Mouse (Mus musculus) mouse embryonic stem cell (cell line): Measurements from ENCODE around the gene Tanc1.

Source experiments
- in situ Hi-C, 2 experiments: fragments of 300-500 bp; cut with MboI; formaldehyde crosslinking; loops; 1 replicate in 1 of 2; 3 replicates in 1 of 2; pipeline ENCODE4 v1.14.3; 2019 to 2020; ENCODE audit warnings: low sequenced_read_pairs in 2 of 2, low pct_unique_long_range_greater_than_20kb in 1 of 2, mixed read lengths in 1 of 2; ENCODE audit not compliant: unreplicated experiment in 1 of 2

Gene Tanc1

DNA sequence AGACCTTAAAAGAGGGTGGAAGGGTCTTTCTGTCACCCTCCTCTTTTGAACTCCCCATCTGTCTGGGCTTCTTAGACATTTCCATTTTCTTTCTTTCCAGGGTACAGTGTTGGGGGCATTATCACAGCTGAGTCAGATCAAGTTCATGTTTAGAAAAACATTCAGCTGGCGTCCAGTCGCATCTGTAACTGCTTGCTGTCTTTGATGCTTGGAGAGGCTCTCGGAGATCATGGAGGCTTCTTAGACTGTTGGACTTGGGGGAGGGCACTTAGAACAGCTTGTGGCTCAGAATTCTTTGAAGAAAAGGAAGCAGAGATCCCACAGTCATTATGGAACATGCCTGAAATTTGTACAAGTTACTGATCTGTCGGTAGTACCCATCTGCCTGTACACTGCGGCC is 121.6 kb downstream of the Tanc1 start:
- in situ Hi-C loops: no loop called here

DNA sequence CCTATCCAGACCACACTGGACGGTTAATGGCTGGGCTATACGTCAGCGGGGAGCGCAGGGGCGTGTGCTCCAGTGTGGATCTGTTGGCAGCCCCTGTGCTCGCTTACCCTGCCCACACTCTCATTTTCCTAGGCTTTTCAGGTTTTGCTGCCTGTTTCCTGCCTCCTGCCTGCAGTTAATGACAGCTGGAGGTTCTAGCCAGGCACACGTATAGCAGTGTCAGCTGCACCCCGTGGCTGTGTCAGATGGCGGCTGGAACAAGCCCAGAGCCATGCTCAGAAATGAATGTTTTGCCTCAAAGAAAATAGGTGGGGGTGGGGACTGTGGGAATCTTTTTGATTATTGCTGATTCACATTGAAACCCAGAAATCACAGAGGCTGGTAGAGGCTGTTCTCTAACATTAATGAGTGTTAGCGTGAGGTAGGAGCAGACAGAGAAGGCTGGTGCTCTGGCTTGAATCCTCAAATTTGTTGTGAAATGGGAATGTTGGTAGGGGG is 124.6 kb downstream of the Tanc1 start:
- in situ Hi-C loops: no loop called here

DNA sequence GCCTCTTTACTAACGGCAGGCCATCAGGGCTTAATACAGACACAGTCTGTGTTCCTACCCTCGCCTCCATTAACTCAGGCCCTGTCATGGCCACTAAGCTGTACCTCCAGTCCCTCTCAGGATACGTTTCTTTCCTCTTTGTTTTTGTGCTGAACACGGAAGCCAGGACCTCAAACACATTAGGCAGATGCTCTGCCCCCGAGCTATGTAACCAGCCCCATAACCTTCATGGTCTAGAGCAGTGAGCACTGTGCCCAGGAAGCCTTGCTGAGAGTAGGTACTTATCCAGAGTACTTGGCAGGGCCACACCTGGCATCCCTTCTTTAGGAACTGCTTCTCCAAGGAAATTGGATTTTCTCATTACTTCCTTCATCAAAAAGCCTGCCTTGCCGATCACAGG is 125.5 kb downstream of the Tanc1 start:
- in situ Hi-C loops: no loop called here

DNA sequence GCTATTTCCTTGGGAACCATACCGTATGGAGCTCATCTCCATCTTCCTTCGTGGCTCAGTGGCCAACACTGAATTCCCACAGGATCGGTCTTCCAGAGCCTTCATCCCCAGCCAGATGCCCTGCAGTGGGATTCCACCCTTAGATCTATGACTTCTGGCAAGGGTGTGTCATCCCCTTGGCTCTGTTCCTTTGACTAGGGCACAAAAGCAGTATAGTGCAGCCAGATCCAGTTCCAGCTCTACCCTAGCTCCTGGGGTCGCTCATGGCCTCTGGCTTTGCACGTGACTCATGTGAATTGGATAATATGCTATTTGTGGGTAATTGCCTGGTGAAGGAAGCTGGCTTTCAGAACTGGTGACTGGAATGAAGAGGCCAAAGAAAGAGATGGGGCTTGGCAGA is 126.5 kb downstream of the Tanc1 start:
- in situ Hi-C loops: no loop called here

DNA sequence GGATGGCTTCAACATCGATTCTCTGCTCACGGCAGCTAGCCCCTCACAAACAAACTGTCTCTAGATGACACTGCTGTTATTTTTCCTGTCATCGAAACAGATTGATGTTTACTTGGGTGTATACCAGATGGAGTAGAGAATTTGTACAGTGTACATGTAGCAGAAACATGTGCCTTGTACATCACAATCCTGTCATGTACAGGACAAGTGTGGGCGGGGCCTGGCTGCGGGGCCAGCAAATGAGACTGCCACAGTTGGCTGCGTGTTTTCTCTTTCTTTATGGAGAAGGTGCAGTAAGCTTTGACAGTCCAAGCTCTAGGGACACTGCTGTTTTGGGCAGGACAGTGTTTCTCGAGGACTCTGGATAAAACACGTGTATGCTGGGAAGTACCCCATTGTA is 127.2 kb downstream of the Tanc1 start:
- in situ Hi-C loops: no loop called here

DNA sequence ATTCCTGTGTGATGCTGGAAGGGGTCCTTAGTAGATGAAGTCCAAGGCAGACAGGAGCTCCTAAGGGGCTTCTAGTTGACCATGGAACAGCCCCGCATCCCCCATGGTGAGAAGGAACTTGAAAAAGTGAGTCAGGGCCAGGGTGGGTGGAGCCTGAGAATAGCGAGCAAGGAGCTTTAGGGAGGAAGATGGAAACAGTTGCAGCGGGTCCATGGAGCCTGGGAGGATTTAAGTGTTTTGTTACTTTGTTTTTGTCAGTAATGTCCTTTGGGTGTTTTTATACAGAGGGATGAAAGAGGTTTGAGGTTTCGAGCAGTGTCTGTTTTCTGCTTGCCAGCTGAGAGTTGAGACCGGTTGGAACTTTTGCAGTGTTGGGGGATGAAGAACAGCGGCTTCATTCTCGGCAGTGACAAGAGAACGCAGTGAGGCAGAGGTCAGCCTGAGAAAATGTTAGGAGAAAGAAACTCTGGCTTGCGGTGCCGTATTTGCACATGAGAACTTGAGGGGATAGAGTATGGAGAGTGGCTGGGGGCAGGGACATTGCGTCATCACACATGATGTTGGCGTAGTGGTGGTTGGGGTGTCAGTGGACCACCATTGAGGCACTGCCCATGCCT is 130.8 kb downstream of the Tanc1 start:
- in situ Hi-C loops: no loop called here

DNA sequence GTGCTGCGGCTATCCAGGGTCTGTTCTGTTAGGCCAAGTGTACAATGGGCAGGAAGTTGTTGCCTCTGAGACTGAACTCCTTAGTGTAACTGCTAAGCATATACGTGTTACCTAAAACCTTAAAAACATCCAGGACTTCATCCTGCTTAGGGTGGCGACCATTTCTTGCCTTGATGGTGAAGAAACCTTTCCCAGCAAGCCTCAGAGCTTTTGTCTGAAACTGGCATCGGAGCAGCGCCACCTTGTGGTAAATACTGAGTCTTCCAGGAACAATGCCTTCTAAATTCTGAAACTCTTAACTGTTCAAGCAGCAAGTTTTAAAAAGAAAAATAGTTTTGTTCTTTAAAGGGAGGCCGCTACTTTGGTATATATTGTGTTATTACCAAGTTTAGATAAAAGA is 133.6 kb downstream of the Tanc1 start:
- in situ Hi-C loops: no loop called here

DNA sequence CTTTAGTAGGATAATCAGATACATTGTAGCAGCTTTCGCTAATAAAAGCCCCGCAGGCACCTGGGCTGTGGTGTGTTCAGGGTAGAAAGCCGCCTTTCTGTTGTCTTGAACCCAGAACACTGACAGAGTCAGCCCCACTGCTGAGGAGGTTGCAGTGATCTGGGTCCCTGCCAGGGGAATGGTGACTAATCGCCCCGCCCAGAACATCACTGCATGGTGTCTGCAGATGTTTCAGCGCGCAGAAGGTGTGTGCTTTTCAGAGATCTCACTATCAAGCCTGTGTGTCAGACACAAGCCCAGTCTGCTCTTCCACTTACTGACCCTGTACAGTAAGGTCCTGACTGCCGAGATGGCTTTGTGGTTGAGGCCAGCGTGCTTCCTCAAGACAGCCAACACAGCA is 134.2 kb downstream of the Tanc1 start:
- in situ Hi-C loops: no loop called here

DNA sequence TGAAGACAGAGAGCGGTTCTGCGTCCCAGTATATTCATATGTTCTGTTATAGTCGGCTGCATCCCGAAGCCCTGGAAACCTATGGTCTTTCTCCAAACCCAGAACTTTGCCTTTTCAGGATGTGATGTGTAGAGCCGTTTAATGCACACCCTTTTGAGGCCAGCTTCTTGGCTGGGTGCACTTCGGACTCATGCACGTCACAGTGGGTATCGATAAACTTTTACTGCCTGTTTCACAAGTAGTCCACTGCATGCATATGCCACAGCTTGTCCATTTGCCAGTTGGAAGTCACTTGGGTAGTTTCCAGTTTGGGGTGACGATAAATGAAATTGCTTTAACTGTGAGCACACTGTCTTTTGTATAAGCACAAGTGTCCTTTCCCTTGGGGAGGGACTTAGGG is 135.9 kb downstream of the Tanc1 start:
- in situ Hi-C loops: no loop called here

DNA sequence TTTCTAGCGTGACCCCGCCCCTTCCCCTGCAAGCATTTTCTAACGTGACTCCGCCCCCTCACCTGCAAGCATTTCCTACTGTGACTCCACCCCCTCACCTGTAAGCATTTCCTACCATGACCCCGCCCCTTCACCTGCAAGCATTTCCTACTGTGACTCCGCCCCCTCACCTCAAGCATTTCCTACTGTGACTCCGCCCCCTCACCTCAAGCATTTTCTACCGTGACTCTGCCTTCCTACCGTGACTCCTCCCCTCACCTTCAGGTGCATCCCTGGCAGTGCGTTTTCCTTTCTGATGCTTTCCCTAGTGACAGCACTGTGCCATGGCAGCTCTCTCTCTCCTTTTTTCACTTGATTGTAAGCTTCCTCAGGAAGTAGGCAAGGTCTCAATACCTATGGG is 137.5 kb downstream of the Tanc1 start:
- in situ Hi-C loops: no loop called here

DNA sequence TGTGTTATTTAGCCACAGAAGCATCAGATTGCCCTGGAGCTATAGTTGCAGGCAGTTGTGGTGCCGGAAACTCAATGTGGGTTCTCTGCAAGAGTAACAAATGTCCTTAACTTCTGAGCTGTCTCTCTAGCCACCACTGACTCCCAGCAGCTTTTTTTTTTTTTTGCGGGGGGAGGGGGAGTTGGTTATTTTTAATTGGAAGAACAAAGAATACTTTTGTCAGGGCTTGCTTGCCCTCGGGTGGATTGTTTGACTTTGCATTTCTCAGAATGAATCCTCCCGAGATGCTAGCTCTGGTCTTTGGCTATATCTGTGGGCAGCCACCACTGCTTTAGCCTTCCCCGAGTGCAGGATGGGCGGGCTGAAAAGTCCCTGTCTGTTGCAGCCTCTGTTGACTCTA is 139.3 kb downstream of the Tanc1 start:
- in situ Hi-C loops: no loop called here

DNA sequence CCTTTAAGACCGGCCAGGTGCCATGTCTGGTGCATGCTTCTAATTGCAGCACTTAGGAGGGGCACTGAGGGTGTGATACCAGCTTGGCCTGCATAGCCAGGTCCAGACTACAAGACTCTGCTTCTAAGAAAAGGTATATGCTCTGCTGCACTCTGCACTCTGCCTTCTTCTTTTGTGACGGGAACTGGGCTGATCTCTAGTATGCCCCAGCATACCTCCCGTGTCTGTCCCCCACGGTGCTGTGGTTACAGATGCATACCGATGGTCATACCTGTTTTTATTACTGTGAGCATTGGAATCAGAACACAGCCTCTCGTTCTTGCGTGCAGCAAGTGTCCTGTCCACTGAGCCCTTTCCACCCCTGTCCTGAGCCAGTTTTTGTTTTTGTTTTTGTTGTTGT is 140.3 kb downstream of the Tanc1 start:
- in situ Hi-C loops: no loop called here

DNA sequence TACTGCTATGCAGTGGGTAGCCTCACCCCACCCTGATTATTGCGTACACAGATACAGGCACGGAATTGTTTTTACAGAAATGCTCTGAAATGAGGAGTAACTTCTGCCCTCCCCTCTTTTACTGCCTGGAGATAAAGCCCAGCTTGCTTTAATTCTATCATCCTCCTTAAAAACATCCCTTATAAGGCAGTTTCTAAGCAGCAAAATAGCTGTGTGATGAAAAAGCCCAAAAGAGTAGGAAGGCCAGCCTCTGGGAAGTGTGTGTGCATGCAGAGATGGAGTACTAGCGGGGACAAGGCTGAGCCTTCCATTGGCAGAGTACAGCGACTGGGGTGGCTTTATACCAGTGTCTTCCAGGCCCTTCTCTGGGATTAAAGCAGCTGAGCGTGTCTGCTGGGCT is 140.9 kb downstream of the Tanc1 start:
- in situ Hi-C loops: no loop called here

DNA sequence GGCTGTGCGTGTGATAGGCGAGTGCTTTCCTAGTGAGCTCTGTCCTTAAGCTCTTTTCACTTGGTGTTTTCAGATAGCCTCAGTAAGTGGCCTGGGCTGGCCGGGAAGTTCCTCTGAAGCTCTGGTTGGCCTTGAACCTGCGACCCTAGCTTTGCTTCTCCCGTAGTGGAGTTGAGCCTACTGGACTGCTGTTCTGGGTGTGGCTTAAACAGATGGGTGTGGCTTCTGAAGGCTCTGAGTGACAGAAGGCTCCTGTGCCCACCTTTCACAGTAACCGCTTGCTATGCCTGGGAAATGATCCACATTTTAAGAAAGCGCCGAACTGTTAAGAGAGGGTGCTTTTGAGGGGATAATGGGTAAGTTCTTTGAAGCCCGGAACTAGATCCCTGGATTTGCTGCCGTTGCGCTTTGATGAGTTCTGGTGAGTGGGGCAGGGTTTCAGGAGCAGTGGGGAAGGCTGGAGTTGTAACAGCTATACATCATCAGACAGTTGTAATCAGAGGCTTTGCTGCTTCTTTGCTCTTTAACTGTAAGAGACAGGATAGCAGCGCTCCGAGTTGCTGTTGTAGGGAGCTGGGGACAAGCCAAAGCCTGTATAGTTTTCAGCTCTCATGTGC is 144.4 kb downstream of the Tanc1 start:
- in situ Hi-C loops: no loop called here

DNA sequence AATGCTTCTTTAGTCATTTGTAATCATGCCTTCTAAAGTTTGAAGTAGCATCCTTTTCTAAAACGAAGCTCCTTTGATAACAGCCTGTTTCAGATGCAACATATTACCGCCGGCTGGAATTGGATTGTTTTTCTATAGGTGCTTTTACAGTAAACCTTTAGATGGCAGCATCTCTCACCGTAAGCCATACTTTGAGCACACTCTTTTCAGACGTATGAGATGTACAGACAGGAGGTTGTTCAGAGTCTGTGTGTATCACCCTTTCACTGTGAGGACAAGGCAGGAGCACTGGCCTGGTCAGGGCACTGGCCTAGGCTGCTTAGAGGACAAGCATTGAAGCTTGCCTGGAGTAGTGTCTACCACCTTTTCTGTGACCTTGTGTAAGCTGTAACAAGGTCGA is 145.2 kb downstream of the Tanc1 start:
- in situ Hi-C loops: no loop called here

DNA sequence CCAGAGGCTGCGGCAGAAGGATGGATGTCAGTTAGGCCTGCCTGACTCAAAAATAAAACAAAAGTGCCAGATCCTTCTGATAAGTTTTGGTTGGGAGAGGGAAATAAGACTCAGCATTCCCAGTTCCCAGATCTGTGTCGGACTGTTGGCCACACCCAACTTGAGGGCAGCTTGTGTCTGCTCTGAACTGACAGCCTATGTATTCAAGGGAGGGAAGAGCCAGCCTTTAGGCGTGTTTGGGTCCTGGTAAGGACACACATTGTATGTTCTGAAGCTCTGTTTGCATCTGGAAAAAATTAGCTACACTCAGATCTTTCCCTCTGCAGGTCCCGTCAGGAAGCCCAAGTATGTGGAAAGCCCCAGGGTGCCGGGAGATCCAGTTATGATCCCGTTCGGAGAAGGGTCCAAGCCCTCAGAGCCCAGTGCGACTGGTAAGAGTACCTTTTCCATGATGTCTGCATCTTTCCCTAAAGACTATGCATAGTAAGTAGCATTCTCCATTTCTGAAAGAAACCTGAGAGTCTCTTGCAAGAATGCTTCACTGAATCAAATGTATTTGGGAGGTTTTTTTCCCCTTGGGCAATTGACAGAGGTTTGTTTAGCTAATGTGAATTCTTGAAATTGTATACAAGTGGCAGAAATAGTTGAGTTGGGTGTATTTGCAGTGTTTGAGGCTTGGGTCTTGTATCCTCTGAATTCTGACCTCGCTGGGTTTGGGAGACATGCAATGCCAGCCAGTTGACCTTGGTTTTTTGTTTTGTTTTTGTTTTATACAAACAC is 146.5 kb downstream of the Tanc1 start:
- in situ Hi-C loops: no loop called here

DNA sequence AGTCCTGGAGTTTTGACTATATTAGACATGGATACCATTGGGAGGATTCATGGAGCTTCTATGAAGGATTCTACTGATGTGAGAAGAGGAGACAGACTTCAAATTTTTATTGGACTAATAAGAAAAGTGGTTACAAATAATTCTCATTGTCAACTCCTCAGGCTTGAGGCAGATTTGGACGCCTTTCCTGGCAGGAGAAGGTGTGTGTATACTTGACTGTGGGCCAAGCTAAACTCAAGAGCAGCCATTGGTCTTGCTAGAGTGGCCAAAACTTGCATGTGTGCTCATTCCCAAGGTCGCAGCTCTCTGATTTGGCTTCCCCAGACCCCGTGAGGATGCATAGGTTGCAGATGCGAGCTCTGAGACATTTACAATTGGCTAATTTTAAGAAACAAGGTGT is 148.9 kb downstream of the Tanc1 start:
- in situ Hi-C loops: no loop called here

DNA sequence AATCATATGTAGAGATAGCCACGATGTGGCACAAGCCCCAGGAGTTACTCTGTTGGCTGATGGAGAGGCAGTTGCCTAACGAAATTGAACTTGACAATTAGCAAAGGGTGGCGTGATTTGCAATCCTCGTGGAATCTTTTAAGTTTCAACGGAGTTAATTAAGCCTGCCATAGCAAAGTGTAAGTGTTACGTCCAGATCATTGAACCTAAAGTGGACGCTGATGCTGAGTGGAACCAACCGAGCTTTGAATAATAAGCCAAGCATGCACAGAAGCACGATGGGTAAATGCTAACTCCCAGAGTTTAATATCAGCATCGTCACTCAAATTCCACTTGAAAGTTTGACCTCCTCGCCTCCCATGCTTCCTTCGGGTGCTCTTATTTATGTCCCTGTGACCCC is 149.3 kb downstream of the Tanc1 start:
- in situ Hi-C loops: no loop called here

DNA sequence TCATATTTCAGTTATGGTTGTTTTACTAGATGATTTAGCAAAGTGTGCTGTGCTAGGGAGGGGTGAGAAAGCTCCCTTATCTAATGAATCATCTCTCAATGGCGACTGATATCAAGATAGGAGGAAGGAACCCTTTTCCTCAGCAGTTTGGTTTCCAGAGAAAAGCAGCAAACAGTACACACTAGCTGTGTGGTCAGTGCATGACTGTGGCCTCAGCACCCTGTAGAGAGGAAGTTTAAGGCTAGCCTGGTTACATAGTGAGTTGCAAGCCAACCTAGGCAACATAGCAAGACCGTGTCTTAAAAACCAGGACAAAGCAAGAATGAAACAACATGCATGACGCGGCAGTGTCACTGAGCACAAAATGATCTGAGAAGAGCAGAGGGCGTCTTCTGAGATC is 150.4 kb downstream of the Tanc1 start:
- in situ Hi-C loops: no loop called here

DNA sequence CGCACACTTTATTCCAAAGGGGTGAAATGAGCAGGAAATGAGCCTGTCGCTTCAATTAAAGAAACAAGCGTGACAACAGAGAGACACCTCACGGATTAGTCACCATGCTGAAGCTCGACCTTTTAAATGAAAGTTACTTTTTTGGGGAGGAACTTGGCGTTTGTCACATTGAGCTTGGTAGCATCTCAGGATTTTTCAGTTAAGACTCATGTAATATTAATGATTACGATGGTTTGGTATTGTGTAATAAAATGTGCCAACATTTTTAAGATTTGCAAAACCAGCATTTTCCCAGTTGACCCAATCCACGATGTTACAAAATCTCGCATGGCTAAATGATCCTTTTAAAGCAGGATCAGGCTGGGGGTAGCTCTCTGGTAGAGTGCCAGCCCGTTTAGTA is 153.8 kb downstream of the Tanc1 start:
- in situ Hi-C loops: no loop called here
